Mouse (Mus musculus) neural tube, embryonic 11.5 days (tissue): Measurements from ENCODE around the gene Arrdc5. TPM values are rescaled to one million over a fixed set of nuclear protein-coding genes. Genes with fewer than 3 reads are reported as not detected.

Experiments used
- ATAC-seq: fragments of 200-750 bp; cut with Nextera tagmentation; 2 replicates; pipeline ENCODE4 v1.8.0; 2017; ENCODE audit warnings: moderate number of reproducible peaks, mild to moderate bottlenecking, moderate TSS enrichment, moderate library complexity; ENCODE audit not compliant: insufficient read depth, low FRiP score, low TSS enrichment
- DNase-seq: peaks from one replicate; pipeline ENCODE4 v3.0.0-alpha.2; 2015; ENCODE audit warnings: low spot score
- H3K27ac ChIP-seq: fragments of 300-500 bp; sonication (generic); 2 replicates; pipeline ENCODE4 v1.5.1; 2014; ENCODE audit warnings: low read depth, mild to moderate bottlenecking, low read length
- H3K27me3 ChIP-seq: fragments of 300-500 bp; sonication (generic); 2 replicates; pipeline ENCODE4 v1.6.1; 2014; ENCODE audit warnings: mild to moderate bottlenecking, low read length, mixed read lengths; ENCODE audit not compliant: control insufficient read depth, insufficient read depth
- H3K36me3 ChIP-seq: fragments of 300-500 bp; sonication (generic); 2 replicates; pipeline ENCODE4 v1.6.1; 2014; ENCODE audit warnings: mild to moderate bottlenecking, low read length, moderate library complexity, mixed read lengths; ENCODE audit not compliant: control insufficient read depth, insufficient read depth
- H3K4me1 ChIP-seq: fragments of 300-500 bp; sonication (generic); 2 replicates; pipeline ENCODE4 v1.6.1; 2014; ENCODE audit warnings: low read length, mixed read lengths; ENCODE audit not compliant: control insufficient read depth, insufficient read depth
- H3K4me2 ChIP-seq: fragments of 300-500 bp; sonication (generic); 2 replicates; pipeline ENCODE4 v1.6.1; 2014; ENCODE audit warnings: low read depth, mild to moderate bottlenecking, moderate library complexity
- H3K4me3 ChIP-seq: fragments of 300-500 bp; sonication (generic); 2 replicates; pipeline ENCODE4 v1.5.1; 2014; ENCODE audit warnings: low read depth, low read length
- H3K9ac ChIP-seq: fragments of 300-500 bp; sonication (generic); 2 replicates; pipeline ENCODE4 v1.6.1; 2014; ENCODE audit warnings: mild to moderate bottlenecking, low read length
- H3K9me3 ChIP-seq: fragments of 300-500 bp; sonication (generic); 2 replicates; pipeline ENCODE4 v1.6.1; 2016; ENCODE audit warnings: low read length; ENCODE audit not compliant: control insufficient read depth
- WGBS: fragments of 180-500 bp; shearing (Covaris S2); extraction: QIAGEN DNeasy Blood & Tissue Kit; methylation state at CpG from one replicate; pipeline ENCODE4 v1.1.7; 2014; 5-methylcytosine and 5-hydroxymethylcytosine counted together
- polyA plus RNA-seq: library from polyadenylated mRNA; unstranded; fragments of >200 nt; fragmentation: Nextera tagmentation; extraction: Ambion mirVana; gene quantifications from 2 replicates; pipeline ENCODE4 v1.2.1, GENCODE M21; 2014

Gene Arrdc5
- polyA plus RNA-seq, 1 experiment from 2014 or later: not detected

DNA sequence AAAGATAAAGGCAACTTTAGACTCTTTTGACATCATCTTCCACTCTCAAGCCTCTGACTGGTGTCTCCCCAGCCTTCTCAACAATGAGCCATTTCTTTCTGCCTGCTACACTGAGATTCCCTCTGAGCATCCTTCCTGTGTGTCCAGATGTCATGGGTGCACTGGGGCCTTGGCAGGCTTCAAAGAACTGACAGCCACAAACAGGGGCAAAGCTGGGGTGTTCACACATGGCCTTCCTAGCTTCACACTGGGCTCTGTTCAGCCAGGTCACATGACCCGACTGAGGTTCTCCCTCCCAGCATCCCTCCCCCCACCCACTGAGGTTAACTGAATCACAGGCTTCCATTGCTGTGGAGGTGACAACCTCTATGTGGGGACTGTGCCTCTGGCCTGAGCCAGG is 3.9 kb downstream of the Arrdc5 start:
- DNase-seq (no peak), ATAC-seq (no peak)
- Histone ChIP-seq H3K9me3 (no peaks in the 10 kb centered on the region), H3K27ac (no peak overlapping the region), H3K4me2 (no peak overlapping the region), H3K27me3 (no peaks in the 10 kb centered on the region), H3K4me1 (no peaks in the 10 kb centered on the region), H3K9ac (no peak overlapping the region), H3K4me3 (no peak overlapping the region), H3K36me3 (no peaks in the 10 kb centered on the region)
- 78% methylated on average over 1 of the region's 1 CpGs for WGBS

DNA sequence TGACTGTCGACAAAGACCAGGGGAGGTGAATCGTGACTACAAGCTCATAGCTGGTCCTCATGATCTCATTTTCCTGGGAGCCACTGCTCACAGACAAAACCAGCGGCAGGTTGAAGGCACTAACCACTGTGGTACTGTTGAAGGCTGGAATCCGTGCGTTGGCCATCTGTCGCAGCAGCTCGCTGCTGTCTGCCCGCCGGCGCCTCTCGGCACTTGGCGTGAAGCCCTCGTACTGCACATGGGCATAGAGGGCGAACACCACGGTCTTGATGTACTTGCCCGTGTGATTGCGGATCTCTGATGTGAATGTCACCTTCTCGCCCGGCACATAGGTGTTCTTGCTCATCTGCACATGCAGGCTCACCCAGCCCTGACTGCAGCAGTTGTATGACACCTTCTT is 5.8 kb downstream of the Arrdc5 start:
- ATAC-seq (no peak), DNase-seq (no peak)
- Histone ChIP-seq H3K36me3 (no peaks in the 10 kb centered on the region), H3K4me3 (no peak overlapping the region), H3K9me3 (no peaks in the 10 kb centered on the region), H3K4me2 (no peak overlapping the region), H3K27me3 (no peaks in the 10 kb centered on the region), H3K4me1 (peaks cover 7% of the 10 kb centered on the region), H3K27ac (no peak overlapping the region), H3K9ac (no peak overlapping the region)
- WGBS: 88% methylated on average over 19 of the region's 19 CpGs

DNA sequence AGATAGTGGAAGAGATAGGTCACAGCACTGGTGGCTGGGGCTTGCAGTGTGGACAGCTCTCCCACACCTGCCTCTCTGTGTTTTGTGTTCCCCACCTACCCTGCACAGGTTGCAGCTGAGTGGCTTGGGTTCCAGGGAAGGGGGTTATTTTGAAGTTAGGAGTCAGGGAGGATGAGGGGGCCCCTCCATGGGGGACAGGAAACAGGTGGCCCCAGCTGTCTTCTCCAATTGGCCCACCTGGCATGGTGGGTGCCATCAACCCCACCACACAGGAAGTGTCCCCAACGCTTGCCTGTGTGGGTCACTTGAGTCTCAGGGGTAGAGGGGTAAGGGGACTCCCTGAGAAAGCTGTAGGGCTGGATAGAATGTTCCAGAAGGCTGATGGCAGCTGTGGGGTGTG is 6.8 kb downstream of the Arrdc5 start:
- Histone ChIP-seq H3K9ac (no peak overlapping the region), H3K4me2 (no peak overlapping the region), H3K9me3 (no peaks in the 10 kb centered on the region), H3K4me3 (no peak overlapping the region), H3K27me3 (no peaks in the 10 kb centered on the region), H3K27ac (no peak overlapping the region), H3K4me1 (peaks cover 10% of the 10 kb centered on the region), H3K36me3 (no peaks in the 10 kb centered on the region)
- ATAC-seq (no peak), DNase-seq (no peak)
- 63% methylated on average over 1 of the region's 1 CpGs for WGBS

DNA sequence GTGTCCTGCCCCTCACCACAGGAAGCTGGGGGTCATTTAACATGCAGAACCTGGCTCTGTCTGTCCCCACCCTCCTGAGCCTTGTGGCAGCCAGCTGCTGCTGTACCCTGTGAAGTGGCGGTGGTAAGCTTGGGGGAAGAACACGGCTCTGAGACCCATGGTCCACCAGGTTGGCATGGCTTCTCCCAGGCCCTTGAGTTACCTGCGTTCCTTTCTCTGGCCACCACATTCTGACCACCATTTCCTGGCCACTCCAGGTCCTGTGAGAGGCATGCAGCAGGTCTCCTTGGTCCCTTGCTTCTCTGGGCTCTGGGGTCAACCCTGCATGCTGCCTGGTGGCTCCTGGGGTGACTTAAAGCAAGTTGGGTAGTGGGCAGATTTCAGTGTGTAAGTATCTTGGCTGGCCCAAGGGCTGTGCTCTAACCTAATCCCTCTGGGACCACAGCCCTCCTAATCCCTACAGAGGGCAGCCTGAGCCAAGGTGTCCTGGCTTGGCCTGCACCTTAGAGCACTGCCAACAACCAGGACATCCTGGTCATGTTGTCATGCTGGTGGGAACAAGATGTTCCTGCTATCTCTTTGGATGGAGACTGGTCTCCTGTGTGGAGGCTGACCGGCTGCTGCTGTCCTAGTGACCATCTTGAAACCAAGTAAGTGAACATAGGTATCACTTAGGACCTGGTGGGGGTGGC is 7.4 kb downstream of the Arrdc5 start, which contains the start of gene Plin3:
Gene Plin3 (minus strand): TSS at position 343 of the 692 bp plus-strand sequence.
- no peak within 1 kb of the TSS for H3K4me3 ChIP-seq
- 79% methylated on average over 4 of the region's 4 CpGs for WGBS
- no peaks in the 10 kb centered on the region for H3K36me3 ChIP-seq
- no peaks in the 10 kb centered on the region for H3K9me3 ChIP-seq
- H3K9ac ChIP-seq: no peak within 1 kb of the TSS; the same call in 1 of the 2 replicates
- ATAC-seq (no peak), DNase-seq (no peak)
- H3K27ac ChIP-seq: no peak within 1 kb of the TSS
- peaks cover 10% of the 10 kb centered on the region for H3K4me1 ChIP-seq
- H3K27me3 ChIP-seq: no peaks in the 10 kb centered on the region
- H3K4me2 ChIP-seq: no peak within 1 kb of the TSS

DNA sequence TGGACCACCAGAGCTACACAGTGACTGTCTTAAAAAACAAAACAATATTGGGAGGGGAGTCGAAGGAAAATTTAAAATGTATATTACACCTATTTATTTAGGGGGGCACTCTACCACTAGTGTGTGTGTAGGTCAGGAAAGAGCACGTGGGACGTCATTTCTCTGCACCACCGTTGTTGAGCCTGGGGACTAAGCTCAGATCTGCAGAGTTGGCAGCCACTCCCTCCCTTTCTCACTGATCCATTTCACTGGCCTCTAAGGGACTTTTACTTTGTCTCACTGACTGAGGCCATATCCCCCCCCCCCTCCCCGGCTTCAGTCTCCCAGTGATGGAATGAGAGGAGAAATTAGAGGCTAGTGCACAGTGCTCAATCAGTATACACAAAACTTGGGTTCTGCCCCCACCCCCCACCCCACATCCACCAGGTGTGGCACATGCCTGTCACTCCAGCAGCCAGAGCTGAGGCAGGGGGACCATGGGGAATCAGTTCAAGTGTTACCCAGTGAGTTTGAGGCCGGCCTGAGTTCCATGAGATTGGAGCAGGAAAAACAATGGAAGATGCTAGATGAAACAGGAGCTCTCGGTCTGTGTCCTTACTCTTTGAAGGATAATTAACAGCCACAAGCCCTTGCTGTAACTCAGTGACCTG is 8.1 kb downstream of the Arrdc5 start:
- no peak overlapping the region for H3K4me3 ChIP-seq
- no peaks in the 10 kb centered on the region for H3K9me3 ChIP-seq
- no peaks in the 10 kb centered on the region for H3K36me3 ChIP-seq
- WGBS: 70% methylated on average over 7 of the region's 7 CpGs
- peak overlapping the region; percentile 41; the same call in 1 of the 2 replicates for H3K4me2 ChIP-seq
- H3K27me3 ChIP-seq: no peaks in the 10 kb centered on the region
- H3K27ac ChIP-seq: no peak overlapping the region
- ATAC-seq: no peak
- H3K4me1 ChIP-seq: peaks cover 10% of the 10 kb centered on the region
- no peak for DNase-seq
- H3K9ac ChIP-seq: peak overlapping the region; percentile 55; the same call in 1 of the 2 replicates

DNA sequence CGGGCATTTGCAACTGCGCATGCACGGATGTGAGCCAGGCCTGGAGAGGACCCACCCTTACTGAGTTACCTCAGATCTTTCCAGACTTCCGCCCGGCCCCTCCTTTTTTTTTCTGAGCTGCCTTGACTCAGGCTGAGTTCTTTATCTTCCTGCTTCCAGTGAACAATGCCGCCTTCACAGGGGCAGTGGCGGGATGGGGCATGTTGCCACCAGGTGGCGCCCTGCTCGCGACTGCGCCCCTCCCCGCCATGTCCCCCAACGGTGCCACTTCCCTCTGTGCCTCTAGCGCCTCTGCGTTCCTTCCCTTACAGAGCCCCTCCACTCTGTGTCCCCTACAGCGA is 8.9 kb downstream of the Arrdc5 start:
- 1% methylated on average over 16 of the region's 16 CpGs for WGBS

DNA sequence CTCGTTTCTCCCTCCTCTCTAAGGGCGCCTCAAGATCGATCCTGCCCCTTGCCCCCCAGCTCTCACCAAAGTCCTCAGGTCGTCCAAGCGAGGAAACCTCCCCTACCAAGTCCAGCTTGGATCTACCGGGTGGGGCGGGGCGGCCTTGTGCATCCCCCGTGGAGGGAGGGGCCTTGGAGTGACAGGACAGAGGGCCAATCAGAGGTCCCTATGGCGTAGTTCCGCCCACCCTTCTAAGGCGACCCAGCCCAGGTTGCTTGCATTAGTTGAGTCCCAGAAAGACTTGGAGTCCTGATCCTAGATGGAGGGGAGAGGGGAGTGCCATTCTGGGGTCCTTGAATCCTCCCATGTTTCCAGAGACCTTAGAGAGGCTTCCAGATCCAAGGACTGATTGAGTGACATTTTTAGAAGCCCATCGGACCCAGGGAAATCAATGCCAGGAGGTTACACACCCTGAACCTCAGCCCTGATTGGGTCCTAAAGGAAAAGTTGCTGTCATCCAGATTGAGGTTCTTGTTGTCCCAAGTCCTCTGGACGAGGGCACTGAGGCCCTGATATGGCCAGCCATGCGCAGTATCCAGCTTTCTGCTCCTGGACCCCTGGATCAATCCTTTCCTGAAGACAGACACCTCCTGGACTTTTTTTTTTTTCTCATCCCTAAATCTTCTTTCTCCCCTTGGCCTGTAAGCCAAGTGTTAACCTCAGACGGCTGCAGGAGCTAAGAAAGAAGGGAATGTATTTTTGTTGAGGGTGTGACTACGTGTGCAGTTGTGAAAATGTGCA is 9.5 kb downstream of the Arrdc5 start:
- DNase-seq (peak; percentile 90), ATAC-seq (peak; percentile 75)
- H3K27me3 ChIP-seq: no peaks in the 10 kb centered on the region
- H3K9me3 ChIP-seq: no peaks in the 10 kb centered on the region
- H3K9ac ChIP-seq: peak overlapping the region; percentile 48
- H3K36me3 ChIP-seq: peaks cover 2% of the 10 kb centered on the region; the same call in 1 of the 2 replicates
- WGBS: 3% methylated on average over 17 of the region's 17 CpGs
- H3K4me3 ChIP-seq: peak overlapping the region; percentile 42
- H3K4me1 ChIP-seq: peaks cover 10% of the 10 kb centered on the region
- 0 out of 2 replicates have a peak overlapping the region, but pooled peaks have one; percentile 35 for H3K27ac ChIP-seq
- peak overlapping the region; percentile 63 for H3K4me2 ChIP-seq

More for the DNA sequence above, 8.9 kb downstream of the Arrdc5 start:
- Histone ChIP-seq H3K9ac (peak overlapping the region; percentile 55), H3K36me3 (no peaks in the 10 kb centered on the region; the same call in 1 of the 2 replicates), H3K4me2 (peak overlapping the region; percentile 41), H3K27me3 (no peaks in the 10 kb centered on the region), H3K27ac (0 out of 2 replicates have a peak overlapping the region, but pooled peaks have one; percentile 35), H3K4me3 (no peak overlapping the region; the same call in 1 of the 2 replicates), H3K4me1 (peaks cover 10% of the 10 kb centered on the region), H3K9me3 (no peaks in the 10 kb centered on the region)
- ATAC-seq (peak; percentile 78), DNase-seq (peak; percentile 91)

DNA sequence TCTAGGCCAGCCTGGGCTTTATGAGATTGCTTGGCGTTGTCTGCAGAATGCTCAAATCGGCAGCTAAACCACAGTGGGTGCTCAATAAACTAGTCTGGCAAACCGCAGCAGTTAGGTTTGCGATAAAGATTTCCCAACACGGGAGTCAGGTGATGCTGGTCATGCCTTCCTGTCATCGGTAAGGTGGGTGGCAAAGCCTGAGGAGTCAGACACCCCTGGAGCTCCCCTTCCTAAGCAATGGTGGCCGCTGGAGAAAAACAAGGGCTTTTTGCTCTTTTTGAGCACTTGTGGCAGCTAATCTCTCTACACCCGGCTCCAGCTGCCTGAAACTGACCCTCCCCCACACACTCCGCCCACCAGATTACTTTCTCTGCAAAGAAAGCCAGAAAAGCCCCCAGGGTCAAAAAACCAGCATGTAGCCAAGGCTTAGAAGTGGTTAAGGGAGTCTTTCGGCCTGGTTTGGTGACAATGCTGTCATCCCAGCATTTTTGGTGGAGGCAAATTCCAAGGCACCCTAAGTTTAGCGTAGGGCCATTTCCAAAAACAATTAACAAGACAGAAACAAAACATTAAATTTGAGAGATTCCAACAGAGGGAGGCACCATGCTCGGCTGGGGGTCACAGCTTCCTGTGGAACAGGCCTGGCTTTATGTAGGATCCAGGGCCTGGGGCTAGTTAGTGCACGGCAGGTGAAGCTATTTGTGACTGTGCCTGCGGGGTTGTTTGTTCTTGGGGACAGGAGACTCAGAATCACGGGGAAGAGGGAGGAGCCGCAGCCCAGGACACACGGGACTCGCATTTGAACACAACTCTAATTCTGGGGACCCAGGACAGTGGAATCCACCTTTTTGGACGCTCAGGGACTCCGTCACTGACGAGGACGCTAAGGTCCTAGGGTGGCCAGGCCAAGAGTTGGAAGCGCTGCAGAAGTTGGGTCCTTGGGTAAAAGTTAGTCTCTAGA is 10.4 kb downstream of the Arrdc5 start:
- Histone ChIP-seq H3K4me2 (peak overlapping the region; percentile 63), H3K9me3 (no peaks in the 10 kb centered on the region), H3K36me3 (peaks cover 2% of the 10 kb centered on the region), H3K4me3 (peak overlapping the region; percentile 42), H3K4me1 (peaks cover 10% of the 10 kb centered on the region), H3K27me3 (no peaks in the 10 kb centered on the region), H3K27ac (peak overlapping the region; percentile 58; the same call in 1 of the 2 replicates), H3K9ac (peak overlapping the region; percentile 48)
- DNase-seq (peak; percentile 64), ATAC-seq (no peak)
- 3% methylated on average over 23 of the region's 23 CpGs for WGBS
